Mouse (Mus musculus) retina, adult 2 months (tissue): ENCODE measurements around the gene Zmynd8.

Experiments
- DNase-seq: peaks from one replicate; pipeline ENCODE4 v3.0.0-alpha.2; 2012; ENCODE audit warnings: low read depth, low spot score

The Zmynd8 gene

DNA sequence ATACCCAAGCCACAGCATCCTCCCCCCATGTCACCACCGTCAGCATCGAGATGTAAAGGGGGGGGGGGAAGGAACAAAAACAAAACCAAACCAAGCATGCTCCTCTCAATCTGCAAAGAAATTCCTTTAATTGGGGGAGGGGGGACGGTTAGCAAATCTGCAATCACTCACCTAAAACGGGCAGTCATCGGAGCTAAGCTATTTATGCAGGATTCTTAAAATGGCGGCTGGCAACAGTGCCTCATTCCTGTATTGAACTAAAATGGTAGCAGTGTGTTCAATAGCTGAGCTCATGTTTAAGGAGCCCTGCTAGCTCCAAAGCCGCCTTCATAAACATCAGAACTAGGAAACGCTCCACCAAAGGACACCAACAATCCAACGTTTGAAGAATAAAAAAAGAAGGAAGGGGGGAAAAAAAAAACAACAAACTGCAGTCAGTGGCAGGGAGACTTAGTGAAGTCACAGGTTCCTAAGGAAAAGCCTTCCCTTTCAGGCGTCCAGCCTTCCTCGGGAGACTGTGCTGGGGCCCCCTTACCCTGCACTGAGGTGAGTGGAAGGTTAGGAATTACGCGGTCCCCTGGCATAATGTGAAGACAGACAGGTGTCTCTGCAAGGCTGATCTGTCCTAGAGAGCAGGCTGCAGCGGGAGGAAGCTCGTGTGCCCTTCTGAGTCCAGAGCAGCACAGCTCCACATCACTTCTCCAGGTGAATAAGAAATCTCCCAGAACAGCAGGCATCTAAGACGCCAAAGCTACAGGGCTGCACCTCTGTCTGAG lies 19.2 kb downstream of the Zmynd8 start:
- no peak for DNase-seq

DNA sequence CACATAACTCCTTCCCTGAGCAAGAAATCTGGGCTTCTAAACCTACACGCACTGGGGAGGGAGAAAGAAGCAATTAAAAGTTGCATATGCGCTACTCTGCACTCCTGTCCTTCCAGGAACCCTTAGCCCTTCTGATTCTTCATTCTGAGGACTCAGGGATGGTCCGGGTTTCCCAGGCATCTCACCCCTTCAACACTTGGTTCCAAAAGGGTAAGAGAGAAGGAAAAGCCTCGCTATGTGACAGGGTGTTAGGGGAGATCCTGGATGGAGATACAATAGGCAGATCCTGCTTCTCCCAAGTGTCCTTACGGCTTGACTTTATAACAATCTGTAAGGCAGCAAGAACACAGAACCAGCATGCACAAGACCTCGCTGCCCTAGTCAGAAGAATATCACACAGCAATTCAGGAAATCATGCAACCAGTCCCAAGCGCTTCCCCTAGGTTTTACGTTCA lies 19.9 kb downstream of the Zmynd8 start:
- no peak for DNase-seq

DNA sequence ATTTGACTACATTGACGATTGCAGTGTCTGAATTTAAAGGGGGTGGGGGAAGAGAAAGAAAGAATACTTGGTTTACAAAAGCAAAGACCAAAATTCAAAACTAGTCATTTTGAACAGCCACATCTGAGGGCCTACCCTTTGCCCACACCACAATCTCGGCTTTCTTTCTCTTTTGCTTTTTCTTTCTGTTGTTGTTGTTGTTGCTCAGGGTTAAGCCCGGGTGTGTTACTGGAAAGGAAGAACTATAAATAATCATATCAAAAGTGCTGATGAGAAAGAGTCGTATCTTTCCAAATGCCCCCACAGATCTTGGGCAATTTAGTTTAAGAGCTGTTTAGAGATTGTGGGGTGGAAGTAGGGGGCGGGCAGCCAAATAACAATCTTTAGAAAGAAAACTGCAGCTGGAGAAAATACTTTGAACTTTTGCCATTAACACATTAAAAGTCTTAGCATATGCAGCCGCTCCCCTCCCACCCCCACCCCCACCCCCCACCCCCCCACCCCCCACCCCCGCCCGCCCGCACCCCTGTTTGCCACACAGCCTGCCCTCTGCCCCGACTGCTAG lies 20.7 kb downstream of the Zmynd8 start:
- no peak for DNase-seq

DNA sequence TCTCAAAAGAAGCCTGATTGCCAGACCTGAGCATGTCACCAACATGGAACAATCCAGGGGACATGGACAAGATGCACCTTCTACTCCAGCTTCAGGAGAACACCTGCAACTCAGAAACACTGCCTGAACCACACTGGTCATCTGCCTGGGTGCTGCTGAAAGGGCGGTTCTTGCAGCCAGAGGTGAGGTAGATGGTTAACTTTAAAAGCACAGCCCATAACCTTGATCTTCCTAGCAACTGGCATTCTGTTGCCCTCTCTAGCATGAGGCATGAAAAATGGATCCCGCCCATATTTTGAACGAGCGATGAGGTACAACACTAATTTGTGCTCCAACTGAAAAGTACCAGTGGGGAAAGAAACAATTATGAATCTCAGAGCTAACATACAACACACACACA lies 21.6 kb downstream of the Zmynd8 start:
- DNase-seq = no peak

DNA sequence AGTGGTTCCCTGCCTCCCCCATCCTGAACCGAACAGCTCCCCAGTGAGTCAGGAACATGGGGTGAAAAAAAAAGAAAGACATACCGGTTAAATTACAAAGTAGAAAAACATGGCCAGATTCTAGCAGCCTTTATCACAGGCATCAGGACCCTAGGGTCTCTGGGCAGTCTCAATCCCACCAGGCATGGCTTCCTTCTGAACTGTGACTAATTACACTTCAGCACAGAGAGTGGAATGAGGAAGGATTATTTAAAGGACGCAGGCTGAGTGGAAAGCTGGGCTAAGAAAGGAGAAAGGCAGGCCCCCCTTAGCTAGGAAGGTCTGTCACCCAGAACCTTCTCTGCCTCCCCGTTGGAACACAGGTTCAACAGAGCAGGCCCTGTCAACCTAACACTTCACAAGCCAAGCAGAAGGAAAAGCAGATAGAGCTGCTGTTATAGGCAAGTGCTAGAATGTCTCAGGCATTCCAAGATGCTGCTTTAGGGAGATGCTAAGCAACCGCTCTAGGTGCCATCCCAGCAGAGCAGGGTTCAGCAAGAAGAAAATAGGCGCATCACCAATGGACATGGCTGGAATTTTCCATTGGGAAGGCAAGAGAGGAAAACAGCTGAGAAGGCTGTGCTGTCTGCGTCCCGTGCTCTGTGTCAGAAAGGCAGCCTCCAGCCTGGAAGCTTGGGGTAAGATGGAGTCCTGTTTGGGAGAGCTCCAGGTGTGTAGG lies 22.5 kb downstream of the Zmynd8 start:
- no peak for DNase-seq

DNA sequence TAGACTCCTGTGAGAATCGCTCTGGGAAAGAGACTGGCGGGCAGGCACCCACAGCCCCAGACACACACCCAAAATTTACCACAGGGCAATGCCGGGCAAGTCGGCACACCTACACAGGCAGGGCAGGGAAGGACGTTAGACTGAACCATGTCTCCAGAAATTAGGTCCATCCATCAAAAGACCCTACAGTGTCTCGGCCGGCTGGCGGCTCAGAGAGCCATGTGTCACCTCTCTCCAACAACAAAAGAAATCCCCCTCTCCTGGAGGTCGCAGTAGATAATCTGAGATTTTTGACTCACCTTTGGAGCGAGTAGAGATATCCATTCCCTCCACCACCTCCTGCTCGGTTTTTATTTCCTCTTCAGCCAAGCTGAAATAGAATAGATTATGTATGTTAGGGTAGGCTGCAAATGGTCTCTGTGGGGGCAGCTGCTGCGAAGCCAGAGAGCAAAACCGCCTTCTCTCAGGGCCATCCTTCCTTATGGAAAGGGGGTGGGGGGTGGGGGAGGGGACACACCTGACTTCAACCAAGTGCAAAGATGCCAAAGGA lies 23.3 kb downstream of the Zmynd8 start:
- no peak for DNase-seq

DNA sequence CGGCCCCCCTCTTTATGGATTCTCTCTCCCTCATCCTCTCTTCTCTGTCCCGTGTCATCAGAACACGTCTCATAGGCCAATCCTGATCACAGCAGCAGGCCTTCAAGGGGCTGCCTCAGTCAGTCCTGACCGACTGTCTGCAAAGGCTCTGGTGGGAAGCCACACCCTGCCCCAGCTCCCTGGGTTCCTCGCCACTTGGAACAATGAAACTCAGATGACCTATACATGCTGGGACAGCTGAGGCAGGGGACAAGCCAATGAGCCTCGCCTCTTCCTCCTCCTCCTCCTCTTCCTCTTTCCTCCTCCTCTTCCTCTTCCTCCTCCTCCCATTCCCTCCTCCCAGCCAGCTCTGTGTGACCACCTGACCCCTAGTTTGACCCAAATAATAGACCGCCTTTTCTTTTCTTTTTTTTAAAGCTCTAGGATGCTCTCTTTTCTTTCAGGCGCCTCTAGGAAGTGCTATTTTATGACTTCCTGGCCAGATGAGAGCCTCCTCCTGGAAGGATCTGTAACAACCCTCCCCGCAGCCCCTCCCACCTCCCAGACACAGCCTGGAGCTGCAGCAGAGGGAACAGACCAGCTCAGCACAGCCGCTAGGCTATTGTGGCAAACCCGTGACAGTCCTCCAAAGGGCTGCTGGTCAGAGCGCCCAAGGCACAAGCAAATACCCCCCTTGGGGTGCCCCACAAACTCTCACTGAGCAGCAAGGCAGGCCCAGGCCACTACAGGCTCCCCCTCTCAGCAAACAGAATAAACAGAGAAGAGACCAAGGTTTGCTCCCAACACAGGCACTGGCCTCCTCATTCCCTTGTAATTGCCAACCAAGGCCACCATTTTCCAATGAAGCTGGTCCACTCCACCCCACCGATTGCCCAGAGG lies 24.1 kb downstream of the Zmynd8 start:
- no peak for DNase-seq

DNA sequence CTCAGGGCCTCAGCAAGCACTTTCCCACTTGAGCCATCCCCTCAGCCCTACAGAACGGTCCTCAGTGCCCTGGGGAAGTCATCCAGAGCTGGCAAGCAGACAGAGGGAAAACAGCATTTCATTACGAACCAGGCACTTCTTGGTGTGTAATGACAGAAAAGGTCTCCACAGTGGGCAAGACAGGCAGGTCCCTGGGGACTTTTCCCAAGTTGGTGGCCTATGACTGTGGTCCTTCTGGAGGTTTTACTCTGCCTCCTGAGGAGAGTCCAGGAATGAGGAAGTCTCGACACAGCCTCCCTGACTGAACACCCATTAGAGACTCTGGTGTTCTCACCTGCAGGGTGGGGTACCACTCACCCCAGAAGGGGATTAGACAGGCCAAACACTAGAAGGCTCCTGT lies 25.0 kb downstream of the Zmynd8 start:
- DNase-seq = no peak

DNA sequence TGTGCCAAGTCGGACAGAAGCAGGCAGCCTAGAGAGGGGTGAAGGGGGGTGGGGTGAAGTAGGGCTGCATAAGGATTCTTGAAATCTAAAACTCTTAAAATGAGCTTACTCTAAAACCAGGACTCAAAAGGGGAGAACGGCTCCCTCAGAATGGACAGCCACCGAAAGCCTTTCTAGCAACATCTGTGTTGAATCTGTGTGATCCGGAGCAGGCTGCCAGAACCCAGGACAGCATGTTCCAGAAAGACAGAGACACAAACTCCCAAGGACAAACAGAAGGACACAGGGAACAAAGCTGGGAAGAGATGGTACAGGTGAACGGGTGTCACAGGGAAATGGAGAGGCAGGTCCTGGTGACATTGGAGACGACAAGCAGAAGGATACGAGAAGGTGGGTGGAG lies 25.6 kb downstream of the Zmynd8 start:
- no peak for DNase-seq

DNA sequence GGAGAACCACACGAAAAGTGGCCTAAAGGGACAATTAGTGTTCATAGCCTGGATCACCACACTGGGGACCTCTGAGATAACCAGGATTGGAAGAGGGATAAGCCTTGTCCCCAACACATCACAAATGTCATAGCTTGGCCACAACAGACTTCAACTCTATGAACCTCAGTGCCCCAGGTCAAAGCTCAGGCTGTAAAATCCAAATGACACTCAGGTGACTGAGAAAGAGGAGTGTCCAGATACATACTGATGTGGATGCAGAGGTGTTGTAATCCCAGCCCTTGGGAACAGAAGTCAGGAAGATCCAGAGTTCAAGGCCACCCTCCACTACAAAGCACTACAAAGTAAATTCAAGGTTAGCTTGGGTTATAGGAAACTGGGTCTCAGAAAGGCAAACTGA lies 29.6 kb downstream of the Zmynd8 start:
- DNase-seq = no peak

DNA sequence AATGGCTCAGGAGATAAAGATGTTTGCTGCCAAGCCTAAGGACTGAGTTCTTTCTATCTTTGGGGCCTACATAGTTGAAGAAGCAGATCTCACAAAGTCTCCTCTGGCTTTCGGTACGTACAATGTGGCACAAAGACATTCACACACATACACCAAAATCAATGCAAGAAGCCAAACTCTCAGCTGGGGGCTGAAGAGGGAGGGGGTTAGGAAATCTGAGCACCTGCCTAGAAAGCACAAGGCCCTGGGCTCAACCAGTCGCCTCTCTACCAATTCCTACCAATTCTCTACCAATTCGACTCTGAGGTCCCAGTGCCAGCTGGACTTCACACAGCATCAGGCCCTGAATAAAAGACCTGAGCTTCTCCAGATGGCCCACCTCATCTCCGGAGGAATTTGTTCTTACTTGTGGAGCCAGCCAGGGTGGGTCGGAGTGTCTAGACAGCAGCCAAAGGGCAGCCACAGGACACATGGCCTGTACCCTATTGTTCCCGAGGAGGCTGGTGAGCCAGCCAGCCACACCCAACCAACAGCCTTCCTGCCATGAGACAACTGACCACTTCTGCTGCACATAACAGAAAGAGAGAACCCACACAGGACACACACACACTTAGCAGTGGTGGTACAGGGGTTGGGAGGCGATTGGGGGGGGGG lies 30.2 kb downstream of the Zmynd8 start:
- no peak for DNase-seq

DNA sequence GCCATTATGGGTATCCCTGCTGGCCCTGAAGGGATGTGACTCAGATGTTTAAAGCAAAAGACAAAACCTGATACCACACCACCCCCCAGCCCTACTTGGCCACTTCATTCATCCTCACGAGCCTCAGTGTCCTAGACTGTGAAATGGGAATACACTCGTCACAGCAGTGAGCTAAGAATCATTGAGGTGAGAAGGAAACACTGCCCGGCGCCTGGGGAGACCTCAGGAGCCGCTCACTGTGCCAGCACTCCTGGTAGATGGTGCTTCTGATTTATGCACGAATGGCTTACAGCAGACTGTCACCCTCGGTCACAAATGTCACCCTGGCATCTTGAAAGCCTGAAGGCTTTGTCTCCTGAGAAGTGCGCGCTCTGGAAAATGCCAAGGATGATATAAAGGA lies 31.3 kb downstream of the Zmynd8 start:
- no peak for DNase-seq

DNA sequence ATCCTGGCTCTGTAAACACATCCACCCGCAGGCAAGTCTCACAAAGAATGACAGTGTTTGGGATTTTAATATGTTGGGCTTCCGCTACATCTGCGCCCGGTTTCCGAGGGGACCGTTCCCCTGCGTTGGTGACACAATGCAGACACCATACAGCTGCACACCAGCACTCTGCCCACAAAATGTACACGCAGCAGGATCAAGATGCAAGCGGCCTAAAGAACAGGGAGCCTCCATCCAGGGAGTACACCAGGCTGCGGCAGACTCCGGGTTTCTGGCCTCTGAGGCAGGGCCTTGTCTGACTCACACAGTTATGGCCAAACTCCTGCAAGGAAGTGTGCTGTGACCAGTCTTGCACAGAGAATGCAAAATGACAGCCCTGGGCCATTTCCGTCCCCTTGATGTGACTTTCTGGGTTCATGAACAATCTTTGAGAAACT lies 31.8 kb downstream of the Zmynd8 start:
- no peak for DNase-seq

DNA sequence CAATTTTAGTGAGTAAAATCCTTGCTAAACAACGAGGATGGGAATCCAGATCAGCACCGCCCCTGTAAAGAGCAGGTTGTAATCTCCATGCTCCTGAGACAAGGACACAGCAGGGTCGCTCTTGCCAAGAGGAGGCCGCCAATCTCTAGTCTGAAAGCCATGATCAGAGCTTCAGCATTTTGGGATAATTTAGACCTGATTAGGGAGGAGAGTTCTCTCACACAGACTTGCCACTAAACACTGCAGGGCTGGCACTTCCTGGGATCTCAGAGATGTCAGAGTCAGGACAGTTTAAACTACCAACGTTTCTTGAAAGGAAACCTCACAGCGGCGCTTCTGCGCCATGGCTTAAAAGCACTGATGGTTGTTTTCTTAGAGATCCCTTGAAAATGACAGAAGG lies 32.4 kb downstream of the Zmynd8 start:
- DNase-seq = no peak

DNA sequence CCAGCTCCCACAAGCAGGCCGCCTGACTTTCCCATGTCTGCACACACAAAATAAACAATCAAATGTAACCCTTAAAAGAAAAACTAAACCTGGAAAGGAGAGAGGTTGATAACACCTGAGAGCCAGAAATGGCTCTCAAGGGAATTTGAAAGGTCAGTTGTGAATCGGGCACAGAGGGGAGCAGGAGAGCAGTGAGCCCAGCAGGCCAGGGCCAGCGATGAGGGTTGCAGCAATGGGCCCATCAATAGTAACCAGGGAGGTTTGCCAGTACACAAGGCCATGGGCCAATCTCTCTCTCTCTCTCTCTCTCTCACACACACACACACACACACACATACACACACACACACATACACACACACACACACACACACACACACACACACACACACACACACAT lies 34.0 kb downstream of the Zmynd8 start:
- DNase-seq = no peak

DNA sequence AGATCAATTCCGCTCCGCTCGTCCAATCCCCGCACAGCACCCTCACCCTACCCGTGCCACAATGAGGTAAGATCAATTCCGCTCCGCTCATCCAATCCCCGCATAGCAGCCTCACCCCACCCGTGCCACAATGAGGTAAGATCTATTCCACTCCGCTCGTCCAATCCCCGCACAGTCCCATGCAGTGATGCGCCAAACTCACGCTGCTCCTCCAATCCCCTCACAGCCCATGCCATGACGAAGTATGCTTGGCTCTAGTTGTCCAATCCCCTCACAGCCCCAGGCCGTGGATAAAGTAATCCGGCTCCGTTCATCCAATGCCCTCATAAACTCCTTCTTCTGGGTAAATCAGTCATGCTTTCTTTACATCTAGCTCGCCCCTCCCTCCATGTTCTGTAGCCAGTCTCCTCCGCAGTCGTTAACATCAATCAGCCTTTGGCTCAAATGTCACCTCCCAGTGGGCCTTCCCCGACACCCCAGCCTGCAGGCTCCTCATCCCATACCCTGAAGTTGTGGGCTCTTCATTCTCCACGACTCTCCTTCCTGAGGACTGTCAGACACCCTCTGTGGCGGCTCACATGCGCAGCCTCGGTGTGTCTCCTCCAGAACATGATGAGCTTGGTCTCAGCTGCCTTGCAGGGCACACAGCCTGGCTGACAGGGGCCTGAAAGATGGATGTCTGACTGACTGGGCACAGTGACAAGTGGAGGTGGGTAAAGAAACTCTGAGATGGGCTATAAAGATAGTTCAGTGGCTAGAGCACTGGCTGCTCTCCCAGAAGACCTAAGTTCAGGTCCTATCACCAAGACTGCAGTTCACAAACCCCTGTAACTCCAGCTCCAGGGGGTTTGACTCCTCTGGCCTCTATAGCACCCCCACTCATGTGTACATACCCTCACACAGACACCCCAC lies 36.9 kb downstream of the Zmynd8 start:
- DNase-seq = no peak

DNA sequence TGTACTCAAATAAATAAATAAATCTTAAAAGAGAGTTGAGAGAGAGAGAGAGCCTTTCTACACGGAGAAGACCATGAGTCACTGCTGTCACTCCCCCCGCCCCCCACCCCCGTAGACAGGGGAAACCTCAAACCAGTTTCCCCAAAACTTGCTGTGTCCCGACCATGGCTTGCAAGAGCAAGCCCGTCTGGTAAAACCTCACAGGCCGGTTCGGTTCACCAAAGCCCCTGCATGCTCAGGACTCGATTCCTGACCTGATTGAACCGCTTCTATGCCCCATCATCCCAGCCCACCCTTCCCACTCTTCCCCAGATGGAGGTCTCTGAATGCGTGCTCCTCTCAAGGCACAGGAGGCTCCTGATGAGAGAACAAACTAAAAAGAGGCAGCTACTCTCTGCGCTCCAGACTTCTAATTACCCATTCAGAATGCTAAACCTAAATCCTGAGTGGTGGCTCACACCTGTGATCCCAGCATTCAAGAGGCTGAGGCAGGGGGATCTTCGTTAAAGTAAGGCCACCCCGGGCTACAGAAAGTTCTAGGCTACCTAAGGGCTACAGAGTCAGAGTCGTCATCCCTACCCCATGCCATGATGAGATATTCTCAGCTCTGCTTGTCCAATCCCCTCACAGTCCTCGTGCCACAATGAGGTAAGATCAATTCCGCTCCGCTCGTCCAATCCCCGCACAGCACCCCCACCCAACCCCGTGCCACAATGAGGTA lies 37.7 kb downstream of the Zmynd8 start:
- no peak for DNase-seq

DNA sequence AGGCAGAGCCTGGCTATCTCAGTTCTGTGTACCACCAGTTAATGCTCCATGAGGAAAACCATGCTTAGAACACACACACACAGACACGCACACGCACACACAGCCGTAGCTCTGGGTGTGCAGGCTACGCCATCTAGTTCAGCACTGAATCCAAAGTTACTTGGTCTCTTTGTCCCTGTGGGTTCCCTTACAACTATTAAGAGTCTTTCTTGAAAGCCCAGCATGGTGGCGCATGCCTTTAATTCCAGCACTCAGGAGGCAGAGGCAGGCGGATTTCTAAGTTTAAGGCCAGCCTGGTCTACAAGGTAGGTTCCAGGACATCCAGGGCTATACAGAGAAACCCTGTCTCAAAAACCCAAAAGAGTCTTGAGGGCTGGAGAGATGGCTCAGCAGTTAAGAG lies 38.4 kb downstream of the Zmynd8 start:
- no peak for DNase-seq
